Mouse (Mus musculus): ENCODE data around the gene Rptor. TPM values are rescaled to one million over a fixed set of nuclear protein-coding genes. Genes with fewer than 3 reads are reported as not detected.

Gene Rptor
- total RNA-seq, 2 experiments from 2014 or later = 44.4 to 50.2 TPM

GRCm38 (mm10) chr11:119839411-119840342 lies 237.0 kb downstream of the Rptor start:
- DNase-seq (ENCODE audit: low spot score in 2 of 2) = no peak

GRCm38 (mm10) chr11:119846608-119847007 lies 243.9 kb downstream of the Rptor start:
- no peak for DNase-seq (ENCODE audit: low spot score in 2 of 2)

GRCm38 (mm10) chr11:119847076-119847475 lies 244.4 kb downstream of the Rptor start:
- no peak for DNase-seq (ENCODE audit: low spot score in 2 of 2)

- no peak for DNase-seq (ENCODE audit: low spot score in 2 of 2)
These were observed 244.9 kb downstream of the Rptor start for GRCm38 (mm10) chr11:119847569-119847968.

GRCm38 (mm10) chr11:119848189-119848588 lies 245.5 kb downstream of the Rptor start:
- DNase-seq (ENCODE audit: low spot score in 2 of 2) = no peak

GRCm38 (mm10) chr11:119855999-119856398 lies 253.3 kb downstream of the Rptor start:
- no peak for DNase-seq (ENCODE audit: low spot score in 2 of 2)

GRCm38 (mm10) chr11:119862523-119863299 lies 260.0 kb downstream of the Rptor start:
- no peak for DNase-seq (ENCODE audit: low spot score in 2 of 2)

GRCm38 (mm10) chr11:119863421-119863821 lies 260.7 kb downstream of the Rptor start:
- peak; percentile 39 to 41 for DNase-seq (ENCODE audit: low spot score in 2 of 2)

GRCm38 (mm10) chr11:119866837-119867236 lies 264.1 kb downstream of the Rptor start:
- no peak for DNase-seq (ENCODE audit: low spot score in 2 of 2)

GRCm38 (mm10) chr11:119868138-119868537 lies 265.4 kb downstream of the Rptor start:
- no peak for DNase-seq (ENCODE audit: low spot score in 2 of 2)

- DNase-seq (ENCODE audit: low spot score in 2 of 2) = no peak
These were observed 265.9 kb downstream of the Rptor start for GRCm38 (mm10) chr11:119868556-119868955.

GRCm38 (mm10) chr11:119871141-119871540 lies 268.4 kb downstream of the Rptor start:
- DNase-seq (ENCODE audit: low spot score in 2 of 2) = peak in 1 of 2 experiments; percentile 13

- DNase-seq (ENCODE audit: low spot score in 2 of 2) = no peak
These were observed 270.9 kb downstream of the Rptor start for GRCm38 (mm10) chr11:119873643-119874042.

- DNase-seq (ENCODE audit: low spot score in 2 of 2) = no peak
These were observed 272.1 kb downstream of the Rptor start for GRCm38 (mm10) chr11:119874841-119875240.

- DNase-seq (ENCODE audit: low spot score in 2 of 2) = no peak
These were observed 273.0 kb downstream of the Rptor start for GRCm38 (mm10) chr11:119875685-119876084.

- DNase-seq (ENCODE audit: low spot score in 2 of 2) = no peak
These were observed 274.4 kb downstream of the Rptor start for GRCm38 (mm10) chr11:119877124-119877523.

GRCm38 (mm10) chr11:119879573-119879972 lies 276.9 kb downstream of the Rptor start:
- DNase-seq (ENCODE audit: low spot score in 2 of 2) = no peak

- DNase-seq (ENCODE audit: low spot score in 2 of 2) = no peak
These were observed 280.9 kb downstream of the Rptor start for GRCm38 (mm10) chr11:119883646-119884045.

GRCm38 (mm10) chr11:119889966-119890365 lies 287.3 kb downstream of the Rptor start:
- no peak for DNase-seq (ENCODE audit: low spot score in 2 of 2)

GRCm38 (mm10) chr11:119891601-119892215 lies 289.0 kb downstream of the Rptor start:
- no peak for DNase-seq (ENCODE audit: low spot score in 2 of 2)

GRCm38 (mm10) chr11:119893667-119894236 lies 291.0 kb downstream of the Rptor start:
- no peak for DNase-seq (ENCODE audit: low spot score in 2 of 2)

Measured in adrenal gland, adult 18-20 months (tissue).